Mouse (Mus musculus): ENCODE results near the gene Dcst2.

Gene Dcst2

DNA sequence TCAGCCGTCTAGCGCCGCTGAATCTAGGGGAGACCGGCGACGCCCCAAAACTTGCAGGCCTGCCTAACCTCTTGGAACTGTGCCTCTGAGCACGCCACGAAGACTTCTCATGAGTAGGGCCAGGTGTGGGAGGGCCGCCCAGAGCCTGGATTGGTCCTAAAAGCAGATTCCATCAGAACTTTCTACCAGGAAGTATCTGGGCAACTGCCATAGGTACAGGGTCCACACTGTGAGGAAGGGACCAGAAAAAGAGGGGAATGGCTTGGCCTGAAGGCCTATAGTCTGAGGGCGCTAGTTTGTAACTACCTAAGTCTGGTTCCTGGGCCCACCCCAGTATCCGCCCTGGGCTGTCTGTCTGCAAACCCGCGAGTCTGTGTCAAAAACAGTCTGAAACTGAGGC lies 30.2 kb upstream of the Dcst2 start:
- DNase-seq (ENCODE audit: low read depth, low spot score), result no peak

DNA sequence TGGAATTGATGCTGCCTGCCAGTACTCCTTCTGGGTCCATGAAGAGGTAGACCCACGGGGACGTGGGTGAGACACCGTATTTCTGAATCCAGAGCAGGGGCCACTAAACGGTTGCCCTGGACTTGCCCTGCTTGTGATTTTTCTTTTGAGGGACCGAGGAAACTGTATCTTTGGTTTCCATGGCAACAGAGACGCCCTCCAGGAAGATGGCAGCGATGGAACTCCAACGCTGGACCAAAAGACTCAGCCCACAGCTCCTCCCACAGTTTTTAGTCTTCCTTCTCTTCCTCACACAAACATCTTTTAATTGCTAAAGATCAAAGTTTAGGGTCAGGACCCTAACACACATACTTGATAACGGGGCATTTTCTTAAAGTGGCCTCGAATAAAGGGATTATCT lies 29.8 kb upstream of the Dcst2 start:
- no peak for DNase-seq (ENCODE audit: low read depth, low spot score)

DNA sequence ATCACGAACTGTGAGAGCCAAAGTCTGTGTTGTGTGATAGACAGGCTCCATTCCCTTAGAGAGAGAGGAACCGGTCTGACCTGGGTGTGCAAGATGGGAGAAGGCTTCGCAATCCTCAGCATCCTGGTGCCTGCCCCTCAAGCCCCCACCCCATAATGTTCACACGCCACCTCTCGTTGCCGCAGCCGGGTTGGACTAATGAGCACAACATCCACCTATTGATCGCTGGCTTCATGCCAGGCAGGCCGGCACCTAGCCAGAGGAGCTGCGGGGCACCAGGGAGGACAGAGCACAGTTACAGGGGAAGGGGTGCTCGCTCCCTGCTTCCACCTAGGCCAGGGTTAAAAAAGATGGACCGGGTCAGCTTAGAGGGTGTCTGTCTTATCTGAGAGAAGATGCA lies 29.3 kb upstream of the Dcst2 start:
- DNase-seq (ENCODE audit: low read depth, low spot score), result no peak

DNA sequence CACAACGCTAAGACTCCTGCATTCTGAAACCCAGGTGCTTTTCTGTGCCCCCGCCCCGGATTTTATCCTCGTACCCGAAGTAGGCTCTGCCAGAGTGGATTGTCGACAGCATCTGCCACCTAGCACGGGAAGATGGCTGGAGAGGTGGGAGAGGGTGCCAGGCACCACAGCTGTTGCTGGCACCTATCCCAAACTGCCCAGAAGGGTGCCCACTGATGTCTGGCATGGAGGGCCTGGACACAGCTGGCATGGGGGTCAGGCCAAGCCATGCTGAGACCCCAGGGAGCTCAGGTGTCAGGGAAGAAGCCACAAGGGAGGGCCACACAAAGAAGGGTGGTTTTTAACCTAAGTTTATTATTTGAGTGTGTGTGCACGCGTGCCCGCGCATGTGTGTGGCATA lies 28.7 kb upstream of the Dcst2 start:
- DNase-seq (ENCODE audit: low read depth, low spot score), result no peak

DNA sequence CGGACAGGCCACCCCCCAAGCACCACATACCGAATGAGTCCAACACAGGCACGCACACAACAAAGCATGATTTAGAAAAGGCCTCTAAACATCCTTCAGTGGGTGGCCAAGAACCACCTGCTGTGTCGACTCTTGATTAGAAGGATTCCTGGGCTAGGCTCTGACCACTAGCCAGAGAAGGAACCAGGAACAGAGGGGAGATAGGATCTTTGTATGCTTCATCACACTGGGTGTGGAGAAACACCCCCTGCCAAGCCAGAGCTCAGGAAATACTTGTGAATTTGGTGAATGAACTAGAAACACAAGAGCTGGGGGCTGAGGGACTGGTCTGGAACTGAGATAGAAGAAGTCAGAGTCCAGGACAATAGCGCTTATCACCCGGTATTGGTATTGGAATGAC lies 25.2 kb upstream of the Dcst2 start:
- no peak for DNase-seq (ENCODE audit: low read depth, low spot score)

DNA sequence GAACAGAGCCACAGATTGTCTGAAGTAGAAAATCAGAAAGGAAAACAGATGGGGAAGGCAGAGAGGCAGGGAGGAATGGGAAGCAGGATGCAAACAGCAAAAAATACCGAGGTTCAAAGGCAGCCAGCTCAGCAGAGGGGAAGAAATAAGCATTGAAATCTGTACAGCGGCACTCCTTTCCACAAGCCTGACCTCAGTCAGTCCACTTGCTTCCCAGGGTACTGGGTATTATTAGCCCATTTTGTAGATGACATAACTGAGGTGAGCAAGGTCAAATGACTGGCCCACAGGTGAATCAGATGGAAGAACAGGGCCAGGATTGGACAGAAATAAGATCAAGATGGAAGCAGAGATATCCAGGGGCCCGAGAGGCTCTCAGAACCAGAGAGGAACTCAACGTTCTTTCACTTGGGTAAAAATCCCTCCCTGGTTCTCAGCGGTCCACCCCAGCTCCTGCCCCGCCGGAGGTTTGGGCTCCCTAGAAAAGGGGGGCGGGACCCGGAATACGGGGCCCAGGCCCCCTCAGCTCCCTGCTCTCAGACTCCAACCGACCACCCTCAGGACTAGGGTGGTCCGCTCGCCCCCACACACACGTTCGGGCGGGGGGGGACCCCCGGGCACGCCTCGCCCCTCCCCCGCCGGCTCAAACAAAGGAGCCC lies 24.6 kb upstream of the Dcst2 start:
- no peak for DNase-seq (ENCODE audit: low read depth, low spot score)

DNA sequence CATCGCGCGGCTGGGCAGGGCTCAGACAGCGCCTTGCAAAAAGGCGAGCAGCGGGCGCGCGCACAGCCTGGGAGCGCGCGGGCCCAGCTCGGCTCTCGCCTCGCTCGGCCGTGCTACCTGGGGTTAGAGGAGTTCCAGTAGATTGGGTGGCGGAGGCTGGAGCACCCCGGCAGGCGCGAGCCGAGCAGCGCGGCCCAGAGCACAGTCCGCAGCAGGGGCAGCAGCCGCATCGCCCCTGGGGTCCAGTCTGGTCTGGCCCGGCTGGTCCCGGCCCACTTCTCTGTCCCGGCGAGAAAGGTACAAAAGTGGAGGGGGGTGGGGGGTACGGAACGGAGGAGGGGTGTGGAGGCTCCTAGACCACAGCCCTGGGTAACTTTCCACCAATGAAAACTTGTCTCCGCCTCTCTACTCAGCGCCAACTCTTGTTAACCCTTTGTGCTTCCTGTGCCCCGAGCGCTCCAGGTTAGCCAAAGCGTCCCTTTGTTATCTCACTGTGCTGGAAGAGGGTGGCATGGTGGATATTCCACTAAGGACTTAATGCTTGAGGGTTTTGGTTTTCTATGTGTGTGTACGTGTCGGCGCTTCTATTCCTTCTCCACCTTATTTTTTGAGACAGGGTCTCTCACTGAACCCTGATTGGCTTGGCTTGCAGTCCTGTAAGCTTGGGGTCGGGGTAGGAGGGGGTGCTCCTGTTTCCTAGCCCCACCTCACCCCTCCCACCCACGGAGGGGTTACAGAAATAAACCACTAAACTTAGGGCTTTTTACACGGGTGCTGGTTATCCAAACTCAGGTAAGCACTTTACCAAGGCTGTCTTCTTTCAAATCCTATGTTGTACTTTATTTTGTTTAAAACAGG lies 23.8 kb upstream of the Dcst2 start, which contains the start of gene Efna4:
Efna4 (minus strand) TSS at position 308 of the 858 bp plus-strand sequence.
- no peak for DNase-seq (ENCODE audit: low read depth, low spot score)

DNA sequence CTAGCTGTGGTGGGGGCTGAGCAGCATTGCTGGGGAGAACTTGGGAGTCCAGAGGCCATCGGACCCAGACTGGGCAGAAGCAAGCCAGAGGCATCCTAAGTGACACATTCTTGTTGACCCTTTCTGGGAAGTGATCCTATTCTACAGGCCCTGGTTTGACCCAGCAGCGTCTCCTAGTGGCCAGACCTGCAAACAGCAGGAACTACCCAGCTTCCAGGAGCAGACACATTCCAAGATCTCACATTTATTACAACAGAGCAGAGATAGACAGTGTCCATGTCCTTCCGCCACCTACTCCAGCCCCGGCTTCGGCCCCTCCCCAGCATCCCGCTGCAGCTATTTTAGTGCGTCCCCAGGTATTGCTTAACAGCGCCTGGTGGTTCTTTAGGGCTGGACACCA lies 22.4 kb upstream of the Dcst2 start:
- no peak for DNase-seq (ENCODE audit: low read depth, low spot score)

DNA sequence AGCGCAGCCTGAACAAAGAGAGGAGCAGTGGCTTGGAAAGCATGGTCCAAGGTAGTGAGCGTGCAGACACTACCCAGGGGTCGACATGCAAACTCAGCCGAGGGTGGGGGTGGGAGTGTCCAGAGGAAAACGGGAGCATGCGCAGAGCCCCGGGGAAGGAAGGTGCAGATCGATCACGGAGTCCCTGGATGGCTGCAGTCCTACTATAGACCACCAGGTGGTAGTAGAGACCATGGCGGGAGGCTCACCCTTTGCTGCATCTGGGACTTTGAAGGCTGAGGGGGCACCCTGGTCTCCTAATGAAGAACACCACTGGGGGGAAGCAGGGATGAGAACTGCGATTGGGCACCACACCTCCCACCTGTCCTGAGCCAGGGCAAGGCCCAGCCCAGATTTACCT lies 21.3 kb upstream of the Dcst2 start:
- DNase-seq (ENCODE audit: low read depth, low spot score), result no peak

DNA sequence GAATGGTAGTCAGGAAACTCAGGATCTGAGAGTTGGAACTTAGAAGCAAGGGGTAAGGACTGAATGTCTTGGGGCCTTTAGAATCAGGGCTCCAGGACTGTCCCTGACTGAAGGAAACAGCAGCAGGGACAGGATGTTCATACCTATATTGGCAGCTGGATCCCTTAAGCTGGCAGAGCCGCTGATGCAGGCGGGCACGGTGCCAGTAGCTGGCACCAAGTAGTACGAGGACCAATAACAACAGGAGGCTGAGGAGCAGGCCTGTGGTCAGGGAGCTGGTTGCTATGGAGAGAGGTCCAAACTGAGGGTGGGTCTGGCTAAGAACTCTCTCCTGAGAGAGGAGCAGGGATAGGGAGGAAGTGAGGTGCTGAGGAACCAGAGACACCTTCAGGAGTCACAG lies 20.0 kb upstream of the Dcst2 start:
- DNase-seq (ENCODE audit: low read depth, low spot score), result no peak

DNA sequence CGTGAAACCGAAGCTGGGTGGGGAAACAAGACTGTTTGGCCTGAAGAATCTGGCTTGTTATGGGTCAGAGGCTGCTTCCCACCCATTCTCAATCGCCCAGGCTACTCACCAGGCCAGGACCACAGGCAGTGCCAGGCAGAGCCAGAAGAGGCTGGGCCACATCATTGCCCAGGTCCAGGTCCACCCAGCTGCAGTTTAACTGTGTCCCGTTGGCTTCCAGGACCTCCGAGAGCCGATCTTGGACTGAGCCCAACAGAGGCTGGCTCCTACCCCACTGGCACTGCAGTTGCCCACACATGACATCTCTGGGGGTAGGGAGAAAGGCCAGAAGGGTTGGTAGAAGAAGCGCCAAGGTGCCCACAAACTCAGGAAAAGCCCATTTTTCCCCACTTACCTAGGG lies 18.5 kb upstream of the Dcst2 start:
- no peak for DNase-seq (ENCODE audit: low read depth, low spot score)

DNA sequence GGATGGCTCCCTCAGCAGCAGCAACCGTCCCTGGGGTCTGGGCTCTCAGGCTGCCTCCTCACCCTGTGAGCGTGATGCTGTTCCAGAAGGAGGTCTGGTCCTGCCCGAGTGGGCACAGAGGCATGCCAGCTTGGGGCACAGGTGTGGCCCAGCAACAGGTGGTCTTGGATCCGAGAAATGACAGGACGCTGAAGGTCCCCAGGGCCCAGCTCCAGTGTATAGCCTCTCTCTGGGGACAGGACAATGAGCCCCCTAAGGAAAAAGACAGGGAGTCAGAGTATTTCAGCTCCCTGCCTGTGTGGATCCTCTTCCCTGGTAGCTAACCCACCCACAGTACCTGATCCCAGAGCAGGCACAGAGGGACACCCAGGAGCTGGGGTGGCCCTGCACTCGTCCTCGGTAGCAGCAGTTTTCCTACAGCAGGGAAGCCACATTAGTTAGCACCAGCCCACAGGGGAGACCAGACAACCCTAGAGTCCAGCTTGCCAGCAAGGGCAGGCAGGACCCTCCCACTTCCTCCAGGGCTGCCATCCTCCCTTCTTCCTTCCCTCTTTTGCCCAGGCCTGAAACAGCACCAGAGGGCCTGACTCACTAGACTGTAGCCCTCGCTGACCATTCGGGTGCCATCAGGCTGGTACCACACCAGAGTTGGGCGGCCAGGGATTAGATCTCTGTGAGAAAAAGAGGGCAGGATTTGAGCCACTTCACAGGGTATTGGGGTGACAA lies 14.8 kb upstream of the Dcst2 start:
- no peak for DNase-seq (ENCODE audit: low read depth, low spot score)

DNA sequence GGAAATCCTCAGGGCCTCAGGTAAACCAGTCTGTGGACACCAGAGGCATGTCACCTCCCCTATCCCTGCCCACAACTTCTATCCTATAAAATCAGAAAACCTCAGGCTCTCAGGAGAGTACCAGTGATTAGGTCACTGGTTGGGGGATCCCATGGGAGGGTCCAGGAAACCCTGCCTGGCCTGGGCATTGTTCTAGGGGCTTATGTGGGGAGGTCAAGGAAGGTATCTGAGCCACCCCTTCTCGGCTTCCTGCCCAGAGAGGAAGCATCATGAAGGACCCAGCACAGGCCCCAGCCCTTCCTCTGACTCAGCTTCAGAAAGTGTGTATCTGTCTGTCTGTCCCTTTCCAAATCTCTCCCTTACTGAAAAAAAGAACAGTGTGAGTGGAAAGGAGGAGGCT lies 13.9 kb upstream of the Dcst2 start:
- DNase-seq (ENCODE audit: low read depth, low spot score), result no peak

DNA sequence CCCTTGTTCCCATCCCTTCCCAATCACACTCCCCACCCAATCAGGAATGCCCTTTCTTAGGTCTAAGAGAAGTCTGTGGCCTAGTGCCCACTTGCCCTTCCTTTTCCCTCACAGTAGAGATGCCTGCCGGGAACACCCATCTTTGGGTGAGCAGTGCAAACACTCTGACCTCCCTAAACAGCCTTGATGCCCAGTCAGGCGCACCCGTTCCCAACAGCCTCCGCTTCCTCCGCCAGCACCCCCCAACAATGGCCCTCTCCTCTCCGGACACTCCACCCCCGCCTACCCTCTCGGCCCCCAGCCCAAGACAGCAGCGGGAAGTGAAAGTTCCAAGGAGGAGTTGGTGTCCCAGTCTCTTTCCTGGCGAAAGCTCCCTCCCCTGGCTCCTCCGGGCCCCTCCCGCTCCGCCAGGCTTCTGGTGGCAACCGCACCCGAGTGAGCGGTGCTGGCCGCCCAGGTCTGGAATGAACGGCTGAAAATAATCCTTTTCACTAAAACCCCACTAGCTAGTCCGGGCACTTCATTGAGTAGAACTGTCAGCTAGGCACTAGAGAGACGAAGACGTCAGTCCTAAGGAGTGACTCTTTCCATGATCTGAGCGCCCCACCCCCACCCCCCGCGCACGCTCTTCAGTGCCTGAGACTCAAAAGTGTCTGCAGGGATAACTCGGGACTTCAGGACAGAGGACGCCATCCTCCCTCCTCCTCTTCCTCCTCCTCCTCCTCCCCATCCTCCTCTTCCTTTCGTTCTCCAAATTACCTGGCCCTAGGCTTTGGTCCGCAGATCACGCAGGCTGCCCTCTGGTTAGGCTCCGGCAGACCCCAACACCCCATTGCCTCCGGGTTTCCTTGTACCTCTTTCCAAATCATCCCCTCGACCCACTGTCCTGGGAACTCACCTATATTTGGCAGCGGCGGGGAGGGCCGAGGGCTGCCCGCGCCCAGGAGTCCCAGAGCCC lies 12.6 kb upstream of the Dcst2 start:
- no peak for DNase-seq (ENCODE audit: low read depth, low spot score)

DNA sequence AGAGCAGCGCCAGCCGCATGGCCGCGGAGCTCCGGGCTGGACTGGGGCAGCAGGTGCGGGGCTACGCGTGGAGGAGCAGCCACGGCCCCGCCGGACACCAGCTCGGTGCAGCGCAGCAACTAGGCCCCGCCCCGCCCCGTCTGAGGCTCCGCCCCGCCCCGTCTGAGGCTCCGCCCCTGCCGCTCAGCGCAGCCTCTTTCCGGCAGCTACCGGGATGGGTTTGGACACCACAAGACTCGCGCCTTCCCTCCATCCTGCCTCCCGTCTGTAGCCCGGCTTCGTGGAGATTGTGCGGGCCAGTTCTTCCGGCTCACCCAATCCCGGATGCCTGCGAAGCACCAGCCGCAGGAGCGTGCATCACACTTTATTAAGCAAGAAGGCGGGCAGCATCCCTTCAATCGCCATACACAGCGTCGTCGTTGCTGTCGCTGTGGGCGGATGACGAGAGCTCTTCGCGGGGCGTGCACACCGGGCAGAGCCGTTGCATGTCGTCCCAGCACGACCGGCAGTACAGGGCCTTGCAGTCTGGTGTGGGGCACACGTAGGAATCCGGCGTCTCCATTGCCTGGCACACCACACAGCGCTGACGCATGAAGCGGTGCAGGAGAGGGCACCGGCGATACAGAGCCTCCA lies 11.8 kb upstream of the Dcst2 start, which contains the start of gene Adam15:
Adam15 (minus strand) TSS at position 128 of the 633 bp plus-strand sequence.
- no peak for DNase-seq (ENCODE audit: low read depth, low spot score)

DNA sequence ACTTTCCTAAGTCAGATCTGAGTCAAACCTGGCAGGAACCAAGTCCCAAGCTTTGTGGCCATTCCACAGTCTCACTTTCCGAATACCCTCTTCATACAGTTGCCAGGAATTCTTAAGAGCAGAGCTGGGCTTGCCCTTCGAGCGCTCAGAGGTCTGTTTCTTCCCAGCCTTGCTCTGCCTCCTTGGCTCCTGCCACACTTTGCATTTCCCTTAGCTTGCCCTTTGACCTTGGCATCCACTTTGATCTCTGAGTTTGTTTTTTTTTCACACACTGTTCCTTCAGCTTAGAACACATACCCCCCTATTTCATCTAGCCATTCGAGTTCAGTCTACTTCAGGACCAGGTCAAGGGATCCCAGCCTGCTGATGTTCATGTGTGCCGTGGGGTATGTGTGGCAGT lies 10.5 kb upstream of the Dcst2 start:
- DNase-seq (ENCODE audit: low read depth, low spot score), result no peak

DNA sequence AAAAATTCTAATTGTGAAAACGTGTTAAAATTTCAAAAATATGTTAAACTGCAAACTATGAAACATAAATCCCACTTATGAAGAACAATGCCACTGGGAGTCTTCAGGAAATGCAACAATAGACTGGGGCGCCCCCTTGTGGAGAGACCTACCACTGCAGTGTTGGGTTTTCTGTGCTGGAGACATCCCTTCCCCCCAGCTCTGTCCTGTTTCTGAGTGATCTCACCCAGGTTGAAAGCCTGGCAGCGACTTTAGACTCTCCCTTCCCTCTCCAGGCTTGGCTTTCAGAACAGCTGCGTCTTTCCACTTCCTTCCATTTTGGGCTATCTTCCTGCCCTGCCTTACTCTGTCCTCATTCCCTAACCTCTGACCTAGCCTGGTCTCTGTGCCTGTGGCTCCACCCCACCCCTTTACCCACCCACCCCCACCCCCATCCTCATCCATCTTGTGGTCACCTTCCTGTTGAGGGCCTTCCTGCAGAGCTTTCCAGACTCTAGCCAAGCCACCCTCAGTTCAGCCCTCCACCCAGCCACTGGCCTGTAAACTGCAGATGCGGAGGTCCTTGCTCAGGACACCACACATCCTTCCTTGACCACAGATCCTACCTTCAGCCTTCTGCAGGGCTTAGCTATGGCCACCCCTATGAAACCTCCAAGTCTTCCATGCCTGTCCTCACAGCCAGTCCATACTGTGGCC lies 6.8 kb upstream of the Dcst2 start:
- no peak for DNase-seq (ENCODE audit: low read depth, low spot score)

DNA sequence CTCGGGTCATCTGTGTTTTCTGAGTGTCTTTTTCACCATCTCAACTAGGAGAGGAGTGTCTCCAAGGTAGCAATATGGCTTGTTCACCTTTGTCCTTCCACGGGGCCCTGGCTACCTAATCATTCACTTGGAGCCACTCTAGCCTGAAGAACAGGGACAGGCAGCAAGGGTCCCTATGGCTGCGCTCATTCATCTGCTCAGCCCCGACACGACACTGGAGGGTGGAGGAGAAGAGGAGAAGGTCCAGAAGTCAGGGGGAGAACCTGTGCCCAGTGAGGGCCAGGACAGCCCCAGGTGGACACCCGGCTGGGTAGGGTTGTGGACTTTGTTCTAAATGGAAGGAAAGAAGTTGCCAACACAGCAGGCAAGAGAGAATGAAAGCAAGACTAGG lies 6.3 kb upstream of the Dcst2 start:
- no peak for DNase-seq (ENCODE audit: low read depth, low spot score)

DNA sequence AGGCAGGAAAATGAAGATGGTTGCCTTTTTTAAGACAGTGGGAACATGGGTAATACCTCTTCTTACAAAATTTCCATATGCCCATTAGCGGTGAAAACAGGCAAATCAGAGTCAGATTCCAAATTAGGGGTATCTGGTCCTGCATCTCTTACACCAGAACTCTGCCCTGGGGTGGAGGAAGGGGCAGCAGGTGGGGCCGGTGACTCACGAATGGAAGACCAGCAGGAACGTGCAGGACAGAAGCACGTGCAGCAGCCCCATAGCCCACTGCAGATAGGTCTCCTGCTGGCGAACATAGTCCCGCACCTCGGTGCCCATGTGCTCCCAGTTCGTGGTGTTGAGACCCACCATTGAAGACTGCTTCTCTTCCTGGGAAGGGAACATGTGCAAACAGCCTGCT lies 5.7 kb upstream of the Dcst2 start:
- no peak for DNase-seq (ENCODE audit: low read depth, low spot score)

DNA sequence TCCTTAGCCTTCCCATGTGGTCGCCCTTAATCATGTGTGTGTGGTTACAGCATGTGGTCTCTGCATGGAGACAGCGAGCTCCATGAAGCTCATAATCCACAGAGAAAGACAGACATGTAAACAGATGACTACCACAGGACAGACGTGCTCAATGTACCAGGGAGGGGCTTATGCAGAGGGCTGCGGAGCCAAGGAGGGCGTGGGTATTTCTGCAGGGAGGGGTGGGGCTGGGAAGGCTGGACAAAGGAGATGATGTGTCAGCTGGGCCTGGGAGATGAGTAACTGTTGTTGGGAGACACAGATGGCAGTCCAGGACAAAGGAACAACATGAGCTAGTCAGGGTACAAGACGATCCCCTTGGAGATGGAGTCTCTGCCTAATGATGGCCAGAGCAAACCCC lies 2.1 kb upstream of the Dcst2 start:
- no peak for DNase-seq (ENCODE audit: low read depth, low spot score)
